Mouse (Mus musculus) ES-E14 (cell line): ENCODE data around the gene Foxn3.

Source experiments
- CHD2 ChIP-seq: IDR thresholded peaks from 2 replicates; pipeline ENCODE4 v1.6.1; 2014; ENCODE audit warnings: mild to moderate bottlenecking, low read depth, low read length, inconsistent platforms
- ZC3H11A ChIP-seq: IDR thresholded peaks from 2 replicates; pipeline ENCODE4 v1.6.1; 2012; ENCODE audit warnings: low read depth, mild to moderate bottlenecking, inconsistent platforms, low read length, borderline replicate concordance

DNA sequence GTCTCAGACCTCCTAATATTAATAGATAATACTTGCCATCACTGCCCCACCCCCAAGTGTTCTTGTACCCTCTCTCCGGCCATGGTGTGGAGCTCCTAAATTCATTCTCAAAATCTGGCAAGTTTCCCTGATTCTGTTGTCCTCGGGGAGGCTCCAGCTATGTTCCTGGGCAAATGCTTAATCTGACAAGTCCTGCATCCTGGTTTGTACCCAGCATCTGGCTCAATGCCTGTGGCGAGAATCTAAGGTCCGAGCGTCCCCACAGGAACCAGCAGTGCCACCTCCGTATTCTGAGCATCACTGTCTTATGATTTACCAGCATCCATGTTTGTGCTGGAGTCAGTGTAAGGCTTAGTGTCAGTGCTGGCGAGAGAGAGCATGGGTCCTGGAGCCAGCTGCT, 296.9 kb downstream of the Foxn3 start:
- no peak for TF ChIP-seq CHD2
- TF ChIP-seq ZC3H11A: no peak
